Mouse (Mus musculus) megakaryocyte-erythroid progenitor cell, adult 5 weeks (primary cell): ENCODE data around the gene Knstrn. TPM values are rescaled to one million over a fixed set of nuclear protein-coding genes. Genes with fewer than 3 reads are reported as not detected.

ENCODE experiments used
- polyA plus RNA-seq: library from polyadenylated mRNA; stranded (reverse); fragments of >175 nt; gene quantifications from 2 replicates; pipeline ENCODE4 v1.2.3, GENCODE M21; 2012

The Knstrn gene
- polyA plus RNA-seq, result 96.3 and 140 TPM in 2 replicates

DNA sequence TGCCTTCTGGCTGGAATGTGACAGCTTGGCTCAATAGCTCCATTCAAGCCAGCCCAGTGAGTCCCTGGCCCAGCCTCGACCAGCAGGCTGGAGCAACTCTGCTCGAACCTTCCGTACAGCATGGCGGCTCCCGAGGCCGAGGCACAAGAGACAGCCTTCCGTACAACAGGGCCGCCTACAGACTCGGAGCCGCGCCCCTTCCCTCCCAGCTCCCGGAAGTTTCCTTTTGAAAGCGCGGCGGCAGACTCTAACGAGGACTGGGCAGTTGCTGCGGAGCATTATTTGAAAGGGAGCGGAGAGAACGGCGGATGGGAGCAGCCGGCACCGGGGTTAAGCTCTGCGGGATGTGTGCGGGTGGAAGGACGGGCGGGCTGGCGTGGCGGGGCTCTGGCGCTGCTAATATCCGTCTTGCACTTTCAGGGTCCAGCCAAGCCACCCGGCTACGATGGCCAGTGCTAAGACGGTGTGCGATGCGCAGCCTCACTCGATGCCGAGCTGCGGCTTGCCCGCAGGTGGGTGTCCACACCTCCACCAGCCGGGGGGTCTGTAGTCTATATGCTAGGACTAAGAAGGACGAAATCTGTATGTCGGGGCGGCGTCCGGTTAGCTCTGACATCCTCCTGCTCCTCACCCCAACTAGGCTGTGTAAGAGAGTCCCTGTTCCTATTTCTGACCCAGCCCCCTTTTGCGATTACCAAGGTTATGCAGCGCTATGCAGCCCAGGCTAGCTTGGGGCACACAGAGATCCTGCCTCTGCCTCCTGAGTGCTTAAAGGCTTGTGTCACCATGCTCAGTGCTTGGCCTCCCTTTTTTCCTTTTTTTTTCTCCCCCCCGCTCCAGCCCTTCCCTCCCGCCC lies at the start of gene Knstrn:
Gene Knstrn, plus strand, starts transcription at position 23 of the 856 bp plus-strand sequence.

GRCm38 (mm10) chr2:118772158-118772874 lies 41.5 kb upstream of the Knstrn start, which contains the start of gene Phgr1:
TSS of gene Phgr1 (plus strand) at chr2:118772769.

DNA sequence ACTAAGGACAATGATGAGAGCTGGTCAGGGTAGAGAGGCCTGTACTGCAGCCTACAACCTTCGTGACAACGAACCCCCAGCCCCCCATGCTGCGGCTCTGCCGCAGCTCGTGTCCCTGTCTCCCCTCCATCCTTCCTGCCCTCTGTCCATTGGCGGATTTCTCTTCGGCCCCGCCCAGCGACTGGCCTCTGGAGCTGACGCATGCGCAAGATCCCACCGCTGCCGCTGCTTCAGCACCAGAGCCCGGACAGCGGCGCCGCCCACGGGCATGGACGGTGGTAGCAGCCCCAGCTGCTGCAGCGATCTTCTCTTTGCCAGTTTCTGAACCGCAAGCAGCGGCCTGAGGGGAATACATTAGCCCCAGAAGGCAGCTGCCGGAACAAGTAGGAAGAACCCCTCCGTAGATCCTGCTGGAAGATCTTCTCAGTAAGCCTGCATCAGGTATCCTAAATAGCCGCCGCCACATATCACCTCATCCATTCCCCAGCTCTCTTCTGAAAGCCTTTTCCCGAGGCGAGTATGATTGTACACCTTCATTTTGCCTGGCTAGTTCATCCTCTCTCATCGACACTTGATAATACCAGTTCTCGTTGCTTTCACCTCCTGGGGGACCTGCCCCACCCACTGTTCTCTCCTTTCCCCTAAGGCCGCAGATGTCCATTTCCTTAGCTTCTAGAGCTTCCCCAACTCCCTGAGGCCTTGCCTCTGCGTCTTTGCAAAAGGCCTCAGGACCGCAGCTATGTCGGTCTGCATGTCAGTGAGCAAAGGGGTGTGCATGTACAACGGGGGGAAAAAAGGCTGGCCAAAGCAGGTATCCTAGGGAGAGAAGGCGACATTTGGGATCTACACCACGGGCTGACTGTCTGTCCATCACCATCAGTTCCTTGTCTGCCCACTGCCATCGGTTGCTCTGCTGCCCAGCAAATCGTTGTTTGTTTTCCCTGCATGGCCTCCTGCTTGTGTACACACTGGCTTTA lies 34.0 kb upstream of the Knstrn start, which contains the start of gene Disp2:
Gene Disp2, plus strand, starts transcription at position 216 of the 977 bp plus-strand sequence.

GRCm38 (mm10) chr2:118861454-118862339 lies 47.9 kb downstream of the Knstrn start, which contains the start of gene Ivd:
TSS of gene Ivd (plus strand) at chr2:118861954.

GRCm38 (mm10) chr2:118899981-118900825 lies 86.4 kb downstream of the Knstrn start, which contains the start of gene Bahd1:
TSS of gene Bahd1 (plus strand) at chr2:118900377.

Other genes with a start within 250 kb of the Knstrn start
- gene Bub1b, start 215.8 kb upstream of the Knstrn start, polyA plus RNA-seq, result 13.7 and 14.8 TPM in 2 replicates
- 1.2 and 1.9 TPM in 2 replicates for gene Pak6, start 150.7 kb upstream of the Knstrn start, polyA plus RNA-seq
- 0.72 and 2.2 TPM in 2 replicates for gene Ankrd63, start 110.0 kb upstream of the Knstrn start, polyA plus RNA-seq
- gene Plcb2, start 85.6 kb upstream of the Knstrn start, polyA plus RNA-seq, result 96.3 and 125 TPM in 2 replicates
- 39.8 and 40.6 TPM in 2 replicates for gene Inafm2, start 68.2 kb upstream of the Knstrn start, polyA plus RNA-seq
- 0.35 and 0.38 TPM in 2 replicates for gene Ccdc9b, start 51.3 kb upstream of the Knstrn start, polyA plus RNA-seq
- gene Phgr1, start 41.2 kb upstream of the Knstrn start, polyA plus RNA-seq, result not detected in 2 replicates
- 0.04 and 0.06 TPM in 2 replicates for gene Disp2, start 34.3 kb upstream of the Knstrn start, polyA plus RNA-seq
- 24.7 and 27.6 TPM in 2 replicates for gene Ivd, start 48.0 kb downstream of the Knstrn start, polyA plus RNA-seq
- 35.3 and 39.5 TPM in 2 replicates for gene Bahd1, start 86.4 kb downstream of the Knstrn start, polyA plus RNA-seq
- gene Chst14, start 112.5 kb downstream of the Knstrn start, polyA plus RNA-seq, result 6.7 and 12.2 TPM in 2 replicates
- gene Ccdc32, start 215.4 kb downstream of the Knstrn start, polyA plus RNA-seq, result 7.3 and 7.7 TPM in 2 replicates
- gene Rpusd2, start 220.8 kb downstream of the Knstrn start, polyA plus RNA-seq, result 3.0 and 3.4 TPM in 2 replicates
- 1.8 and 3.0 TPM in 2 replicates for gene Knl1, start 233.1 kb downstream of the Knstrn start, polyA plus RNA-seq